Mouse (Mus musculus): ENCODE results near the gene Mas1.

DNA sequence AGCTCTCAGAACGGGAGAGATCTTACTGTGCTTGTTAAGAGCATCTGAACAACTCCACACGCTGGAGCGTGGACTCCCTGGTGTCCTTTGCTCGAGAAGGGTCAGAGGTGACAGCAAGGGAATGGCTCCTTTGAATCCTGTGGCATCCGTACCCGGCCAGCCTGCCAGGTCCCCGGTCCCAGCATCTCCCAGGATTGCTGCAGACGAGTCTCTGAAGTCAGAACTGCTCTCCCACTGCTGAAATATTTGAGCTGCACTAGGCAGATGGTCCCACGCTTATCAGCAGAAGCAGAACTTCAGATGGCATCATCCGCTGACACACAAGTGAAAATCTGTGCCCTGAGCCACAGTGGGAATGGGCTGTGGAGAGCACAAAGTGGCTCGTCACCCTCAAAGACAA, 16.3 kb downstream of the Mas1 start:
- TF ChIP-seq HCFC1 (IDR thresholded peaks at IDR 0.05; ENCODE audit: low read depth, low read length) (no peak), CTCF (IDR thresholded peaks at IDR 0.05 in 2 of 3, conservative IDR thresholded peaks at IDR 0.05 in 1 of 3; ENCODE audit: control insufficient read depth in 1 of 3, insufficient read depth in 1 of 3, low read depth in 2 of 3, low read length in 3 of 3, poor library complexity in 1 of 3, severe bottlenecking in 1 of 3) (no peak), POLR2A (IDR thresholded peaks at IDR 0.05; ENCODE audit: control insufficient read depth in 1 of 2, insufficient read depth in 1 of 2, low read depth in 1 of 2, low read length in 2 of 2, poor library complexity in 1 of 2) (no peak), SMC3 (IDR thresholded peaks at IDR 0.05; ENCODE audit: low read depth, low read length) (no peak), ZMIZ1 (IDR thresholded peaks at IDR 0.05; ENCODE audit: low read depth, low read length) (no peak), UBTF (IDR thresholded peaks at IDR 0.05; ENCODE audit: borderline replicate concordance, insufficient read depth, low read depth, low read length) (no peak), POLR2AphosphoS2 (IDR thresholded peaks at IDR 0.05; ENCODE audit: low read length) (no peak), MYB (IDR thresholded peaks at IDR 0.05; ENCODE audit: low read depth, low read length) (no peak), MEF2A (IDR thresholded peaks at IDR 0.05; ENCODE audit: extremely low read depth, insufficient replicate concordance, low read depth, low read length, poor library complexity, severe bottlenecking) (no peak), GATA1 (IDR thresholded peaks at IDR 0.05; ENCODE audit: low read depth, low read length) (no peak)
